Mouse (Mus musculus) liver, embryonic 15.5 days (tissue): ENCODE results near the gene Ttyh3. TPM values are rescaled to one million over a fixed set of nuclear protein-coding genes. Genes with fewer than 3 reads are reported as not detected.

Experiments
- ATAC-seq: fragments of 200-750 bp; cut with Nextera tagmentation; 2 replicates; pipeline ENCODE4 v1.8.0; 2017; ENCODE audit warnings: moderate number of reproducible peaks, mild to moderate bottlenecking, moderate library complexity; ENCODE audit not compliant: insufficient read depth
- H3K27ac ChIP-seq: fragments of 300-500 bp; sonication (generic); replicated peaks from 2 replicates; pipeline ENCODE4 v1.5.1; 2015; ENCODE audit warnings: mild to moderate bottlenecking, inconsistent platforms
- H3K27me3 ChIP-seq: fragments of 300-500 bp; sonication (generic); 2 replicates; pipeline ENCODE4 v1.6.1; 2015; ENCODE audit warnings: mild to moderate bottlenecking, inconsistent platforms
- H3K36me3 ChIP-seq: fragments of 300-500 bp; sonication (generic); replicated peaks from 2 replicates; pipeline ENCODE4 v1.6.1; 2015; ENCODE audit warnings: moderate library complexity, mild to moderate bottlenecking, inconsistent platforms
- H3K4me1 ChIP-seq: fragments of 300-500 bp; sonication (generic); replicated peaks from 2 replicates; pipeline ENCODE4 v1.6.1; 2015; ENCODE audit warnings: inconsistent platforms
- H3K4me2 ChIP-seq: fragments of 300-500 bp; sonication (generic); 2 replicates; pipeline ENCODE4 v1.6.1; 2015; ENCODE audit warnings: moderate library complexity, mild to moderate bottlenecking, inconsistent platforms
- H3K4me3 ChIP-seq: fragments of 300-500 bp; sonication (generic); replicated peaks from 2 replicates; pipeline ENCODE4 v1.5.1; 2015; ENCODE audit warnings: mild to moderate bottlenecking, inconsistent platforms
- H3K9ac ChIP-seq: fragments of 300-500 bp; sonication (generic); 2 replicates; pipeline ENCODE4 v1.6.1; 2015; ENCODE audit warnings: moderate library complexity, mild to moderate bottlenecking, inconsistent platforms
- H3K9me3 ChIP-seq: fragments of 300-500 bp; sonication (generic); replicated peaks from 2 replicates; pipeline ENCODE4 v1.6.1; 2016; ENCODE audit warnings: inconsistent platforms
- WGBS: fragments of 180-500 bp; shearing (Covaris S2); methylation state at CpG from one replicate; pipeline ENCODE4 v1.1.7; 2015; ENCODE audit warnings: mixed read lengths; ENCODE audit not compliant: insufficient replicate concordance; 5-methylcytosine and 5-hydroxymethylcytosine counted together
- polyA plus RNA-seq: library from polyadenylated mRNA; unstranded; fragments of >200 nt; fragmentation: Nextera tagmentation; extraction: Ambion mirVana; gene quantifications from 2 replicates; pipeline ENCODE4 v1.2.1, GENCODE M21; 2015

Ttyh3 gene
- polyA plus RNA-seq, 1 experiment from 2014 or later: 6.7 TPM

GRCm38 (mm10) chr5:140596426-140596825 is 52.4 kb downstream of the Ttyh3 start:
- peak overlapping the region; percentile 52 for H3K9ac ChIP-seq
- peak overlapping the region; percentile 77 for H3K4me2 ChIP-seq
- no peaks in the 10 kb centered on the region for H3K9me3 ChIP-seq
- H3K27ac ChIP-seq: peak overlapping the region; percentile 86
- 9% methylated on average over 3 of the region's 3 CpGs for WGBS
- peak overlapping the region; percentile 45 for H3K4me3 ChIP-seq
- H3K36me3 ChIP-seq: no peaks in the 10 kb centered on the region
- peaks cover 58% of the 10 kb centered on the region for H3K4me1 ChIP-seq
- ATAC-seq: peak; percentile 69
- peaks cover 11% of the 10 kb centered on the region for H3K27me3 ChIP-seq

- H3K36me3 ChIP-seq: no peaks in the 10 kb centered on the region
- peak overlapping the region; percentile 24 for H3K4me2 ChIP-seq
- no peaks in the 10 kb centered on the region for H3K27me3 ChIP-seq
- H3K9me3 ChIP-seq: no peaks in the 10 kb centered on the region
- peaks cover 58% of the 10 kb centered on the region for H3K4me1 ChIP-seq
- peak overlapping the region; percentile 23; the same call in 1 of the 2 replicates for H3K9ac ChIP-seq
- no peak for ATAC-seq
- H3K27ac ChIP-seq: peak overlapping the region; percentile 86
- H3K4me3 ChIP-seq: no peak overlapping the region
- 42% methylated on average over 5 of the region's 5 CpGs for WGBS
Observed at GRCm38 (mm10) chr5:140594846-140595245, 54.0 kb downstream of the Ttyh3 start.

GRCm38 (mm10) chr5:140589082-140589774 is 59.6 kb downstream of the Ttyh3 start:
- H3K4me3 ChIP-seq: no peak overlapping the region
- H3K27me3 ChIP-seq: 0 out of 2 replicates have a peak, but pooled peaks cover 3% of the 10 kb centered on the region
- peaks cover 13% of the 10 kb centered on the region for H3K4me1 ChIP-seq
- no peaks in the 10 kb centered on the region for H3K9me3 ChIP-seq
- no peak overlapping the region for H3K9ac ChIP-seq
- WGBS: 71% methylated on average over 16 of the region's 16 CpGs
- no peaks in the 10 kb centered on the region for H3K36me3 ChIP-seq
- H3K27ac ChIP-seq: no peak overlapping the region
- ATAC-seq: no peak
- H3K4me2 ChIP-seq: no peak overlapping the region

GRCm38 (mm10) chr5:140583732-140584368 is 65.0 kb downstream of the Ttyh3 start:
- no peak for ATAC-seq
- Histone ChIP-seq H3K36me3 (no peaks in the 10 kb centered on the region), H3K27ac (no peak overlapping the region), H3K27me3 (peaks cover 10% of the 10 kb centered on the region; the same call in 1 of the 2 replicates), H3K4me2 (no peak overlapping the region), H3K4me3 (no peak overlapping the region), H3K9ac (no peak overlapping the region), H3K9me3 (no peaks in the 10 kb centered on the region), H3K4me1 (no peaks in the 10 kb centered on the region; the same call in 1 of the 2 replicates)
- WGBS: 59% methylated on average over 6 of the region's 6 CpGs

- Histone ChIP-seq H3K9ac (no peak overlapping the region), H3K4me1 (no peaks in the 10 kb centered on the region; the same call in 1 of the 2 replicates), H3K4me3 (no peak overlapping the region), H3K36me3 (no peaks in the 10 kb centered on the region), H3K27ac (no peak overlapping the region), H3K27me3 (peaks cover 14% of the 10 kb centered on the region; the same call in 1 of the 2 replicates), H3K9me3 (no peaks in the 10 kb centered on the region), H3K4me2 (no peak overlapping the region)
- WGBS: 45% methylated on average over 8 of the region's 8 CpGs
- ATAC-seq: no peak
Observed at GRCm38 (mm10) chr5:140582995-140583731, 65.7 kb downstream of the Ttyh3 start.

- Histone ChIP-seq H3K4me3 (no peak overlapping the region), H3K27me3 (peaks cover 14% of the 10 kb centered on the region), H3K27ac (no peak overlapping the region), H3K4me2 (no peak overlapping the region), H3K4me1 (no peaks in the 10 kb centered on the region), H3K36me3 (no peaks in the 10 kb centered on the region), H3K9ac (no peak overlapping the region), H3K9me3 (no peaks in the 10 kb centered on the region)
- ATAC-seq: no peak
- 23% methylated on average over 5 of the region's 5 CpGs for WGBS
Observed at GRCm38 (mm10) chr5:140581569-140581968, 67.3 kb downstream of the Ttyh3 start.

- no peak overlapping the region for H3K4me2 ChIP-seq
- 50% methylated on average over 6 of the region's 6 CpGs for WGBS
- H3K9me3 ChIP-seq: no peaks in the 10 kb centered on the region
- H3K27me3 ChIP-seq: peaks cover 14% of the 10 kb centered on the region
- no peak overlapping the region for H3K4me3 ChIP-seq
- no peak for ATAC-seq
- no peaks in the 10 kb centered on the region for H3K36me3 ChIP-seq
- H3K9ac ChIP-seq: no peak overlapping the region
- H3K4me1 ChIP-seq: peaks cover 5% of the 10 kb centered on the region; the same call in 1 of the 2 replicates
- no peak overlapping the region for H3K27ac ChIP-seq
Observed at GRCm38 (mm10) chr5:140579771-140580170, 69.1 kb downstream of the Ttyh3 start.

- no peak overlapping the region for H3K4me3 ChIP-seq
- H3K9ac ChIP-seq: no peak overlapping the region
- no peaks in the 10 kb centered on the region for H3K9me3 ChIP-seq
- H3K36me3 ChIP-seq: no peaks in the 10 kb centered on the region
- no peak overlapping the region for H3K27ac ChIP-seq
- H3K4me2 ChIP-seq: no peak overlapping the region
- peaks cover 5% of the 10 kb centered on the region; the same call in 1 of the 2 replicates for H3K4me1 ChIP-seq
- ATAC-seq: no peak
- 63% methylated on average over 9 of the region's 9 CpGs for WGBS
- H3K27me3 ChIP-seq: peaks cover 14% of the 10 kb centered on the region
Observed at GRCm38 (mm10) chr5:140579221-140579620, 69.6 kb downstream of the Ttyh3 start.

GRCm38 (mm10) chr5:140575381-140575866 is 73.4 kb downstream of the Ttyh3 start:
- Histone ChIP-seq H3K9ac (no peak overlapping the region), H3K27ac (no peak overlapping the region), H3K27me3 (peaks cover 11% of the 10 kb centered on the region), H3K4me3 (no peak overlapping the region), H3K4me1 (peaks cover 5% of the 10 kb centered on the region; the same call in 1 of the 2 replicates), H3K4me2 (no peak overlapping the region), H3K36me3 (no peaks in the 10 kb centered on the region), H3K9me3 (no peaks in the 10 kb centered on the region)
- no peak for ATAC-seq
- 37% methylated on average over 5 of the region's 5 CpGs for WGBS

- H3K27me3 ChIP-seq: no peaks in the 10 kb centered on the region; the same call in 1 of the 2 replicates
- H3K4me3 ChIP-seq: no peak overlapping the region
- no peak overlapping the region for H3K9ac ChIP-seq
- H3K4me2 ChIP-seq: no peak overlapping the region
- ATAC-seq: no peak
- H3K9me3 ChIP-seq: no peaks in the 10 kb centered on the region
- H3K36me3 ChIP-seq: no peaks in the 10 kb centered on the region
- H3K4me1 ChIP-seq: peaks cover 17% of the 10 kb centered on the region
- H3K27ac ChIP-seq: no peak overlapping the region
- 65% methylated on average over 6 of the region's 6 CpGs for WGBS
Observed at GRCm38 (mm10) chr5:140572611-140573010, 76.2 kb downstream of the Ttyh3 start.

GRCm38 (mm10) chr5:140571673-140572072 is 77.2 kb downstream of the Ttyh3 start:
- Histone ChIP-seq H3K4me3 (no peak overlapping the region), H3K4me1 (peaks cover 26% of the 10 kb centered on the region), H3K9ac (no peak overlapping the region)

More at GRCm38 (mm10) chr5:140571673-140572072, 77.2 kb downstream of the Ttyh3 start:
- no peaks in the 10 kb centered on the region for H3K36me3 ChIP-seq
- ATAC-seq: no peak
- 70% methylated on average over 10 of the region's 10 CpGs for WGBS
- no peak overlapping the region for H3K27ac ChIP-seq
- H3K27me3 ChIP-seq: no peaks in the 10 kb centered on the region
- no peaks in the 10 kb centered on the region for H3K9me3 ChIP-seq
- H3K4me2 ChIP-seq: no peak overlapping the region
